Mouse (Mus musculus) gonadal fat pad, adult 2 months (tissue): ENCODE data around the gene Adap2. TPM values are rescaled to one million over a fixed set of nuclear protein-coding genes. Genes with fewer than 3 reads are reported as not detected.

Experiments used
- DNase-seq: peaks from one replicate; pipeline ENCODE4 v3.0.0-alpha.2; 2012; ENCODE audit warnings: low read depth
- polyA plus RNA-seq: library from polyadenylated mRNA; depleted of rRNA; stranded (reverse); fragments of >200 nt; gene quantifications from 2 replicates; pipeline ENCODE4 v1.2.3, GENCODE M21; 2012; rRNA removed

Adap2 gene
- polyA plus RNA-seq, 1 experiment: 14.3 TPM

DNA sequence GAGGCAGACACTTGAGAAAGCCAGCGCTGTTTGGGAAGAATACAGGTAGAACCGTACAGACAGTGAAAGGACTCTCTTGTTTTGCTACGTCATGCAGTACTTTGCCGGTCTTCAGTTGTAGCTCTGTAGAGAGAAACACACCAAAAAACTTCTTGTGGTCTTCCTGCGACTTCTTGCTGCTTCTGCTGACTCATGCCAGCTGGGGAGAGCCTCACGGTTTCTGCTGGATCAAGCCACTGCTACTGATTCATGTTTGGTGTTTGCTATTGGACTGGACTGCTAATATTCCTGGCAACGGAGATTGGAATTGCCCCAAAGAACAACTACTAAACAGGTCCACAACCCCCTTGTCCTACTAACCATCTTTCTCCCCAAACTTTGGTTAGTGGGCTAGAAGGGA lies 42.4 kb downstream of the Adap2 start:
- DNase-seq: no peak

- DNase-seq: no peak
Measured at GRCm38 (mm10) chr11:80199316-80199715, 45.4 kb downstream of the Adap2 start.

GRCm38 (mm10) chr11:80199773-80200172 lies 45.9 kb downstream of the Adap2 start:
- no peak for DNase-seq

DNA sequence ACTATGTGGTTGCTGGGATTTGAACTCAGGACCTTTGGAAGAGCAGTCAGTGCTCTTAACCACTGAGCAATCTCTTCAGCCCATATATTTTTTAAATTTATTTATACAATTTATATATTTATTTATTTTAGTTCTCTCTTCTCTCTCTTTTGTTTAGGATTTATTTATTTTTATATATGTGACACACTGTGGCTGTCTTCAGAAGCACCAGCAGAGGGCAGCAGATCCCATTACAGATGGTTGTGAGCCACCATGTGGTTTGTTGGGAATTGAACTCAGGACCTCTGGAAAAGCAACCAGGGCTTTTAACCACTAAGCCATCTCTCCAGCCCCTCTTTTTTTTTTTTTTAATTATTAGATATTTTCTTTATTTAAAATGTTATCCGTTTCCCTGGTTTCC lies 46.4 kb downstream of the Adap2 start:
- no peak for DNase-seq

- no peak for DNase-seq
Measured at GRCm38 (mm10) chr11:80202296-80202695, 48.4 kb downstream of the Adap2 start.

- no peak for DNase-seq
Measured at GRCm38 (mm10) chr11:80204037-80204436, 50.1 kb downstream of the Adap2 start.

GRCm38 (mm10) chr11:80204941-80205340 lies 51.0 kb downstream of the Adap2 start:
- DNase-seq: no peak

DNA sequence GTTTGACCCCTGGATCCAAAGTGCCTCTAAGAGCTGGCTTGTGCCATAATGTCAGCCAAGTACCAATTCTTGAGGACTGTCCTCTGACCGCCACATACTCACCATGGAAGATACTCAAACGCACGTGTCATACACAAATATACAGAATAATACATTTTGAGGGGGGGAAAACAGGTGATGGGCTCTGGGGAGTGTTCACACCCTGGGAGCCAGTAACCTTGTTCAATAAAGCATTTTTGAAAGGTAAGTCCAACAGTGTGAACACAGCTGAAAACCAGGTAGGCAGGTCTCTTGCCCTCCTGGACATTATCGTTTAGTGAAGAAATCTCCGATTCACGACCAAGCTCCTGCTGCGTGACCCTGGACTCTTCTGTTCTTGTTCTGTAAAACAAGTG lies 54.6 kb downstream of the Adap2 start:
- no peak for DNase-seq

DNA sequence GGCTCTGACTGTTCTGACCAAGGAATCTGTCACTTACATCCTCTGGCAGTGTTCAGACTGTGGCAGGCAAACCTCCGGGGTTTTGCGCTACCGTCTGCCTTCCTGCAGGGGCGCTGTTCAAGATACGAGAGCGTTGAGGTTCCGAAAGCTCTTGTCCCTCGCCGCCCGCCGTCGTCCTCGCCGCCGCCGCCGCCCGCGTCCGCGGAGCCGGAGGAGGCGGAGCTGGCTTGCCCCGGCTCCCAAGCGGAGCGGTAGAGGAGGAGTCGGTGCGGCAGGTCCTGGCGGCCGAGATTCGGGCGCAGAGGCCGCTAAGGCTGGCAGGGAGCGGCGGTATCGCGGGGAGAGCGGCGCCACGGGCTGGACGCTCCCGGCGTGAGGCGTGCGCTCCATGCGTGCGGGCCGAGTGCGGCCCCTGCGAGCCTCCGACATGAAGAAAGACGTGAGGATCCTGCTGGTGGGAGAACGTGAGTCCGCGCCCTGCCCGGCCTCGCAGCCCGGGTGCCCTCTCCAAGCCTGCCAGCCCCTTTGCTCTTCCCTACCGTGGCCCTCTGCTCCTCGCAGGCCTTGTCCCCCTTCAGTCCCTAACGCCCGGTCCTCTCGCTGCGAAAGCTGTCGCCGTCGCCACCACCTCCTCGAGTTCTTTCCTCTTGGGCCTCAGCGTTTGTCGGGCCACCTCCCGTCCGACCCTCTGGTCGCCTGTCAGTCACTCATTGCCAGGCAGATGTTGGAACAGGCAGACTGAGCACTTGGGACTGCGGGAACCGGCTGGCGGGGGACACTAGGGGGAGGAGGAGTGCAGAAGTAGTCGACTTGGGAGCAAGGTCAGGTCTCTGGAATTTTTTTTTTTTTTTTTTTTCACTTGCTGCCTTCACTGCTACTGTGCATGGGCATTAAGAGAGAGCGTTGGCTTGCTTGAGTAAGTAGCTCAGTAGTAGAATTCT lies 55.2 kb downstream of the Adap2 start, which contains the start of gene Rhot1:
Gene Rhot1, plus strand, starts transcription at position 160 of the 941 bp plus-strand sequence.
- peak; percentile 41 for DNase-seq

- DNase-seq: no peak
Measured at GRCm38 (mm10) chr11:80210321-80210720, 56.4 kb downstream of the Adap2 start.

DNA sequence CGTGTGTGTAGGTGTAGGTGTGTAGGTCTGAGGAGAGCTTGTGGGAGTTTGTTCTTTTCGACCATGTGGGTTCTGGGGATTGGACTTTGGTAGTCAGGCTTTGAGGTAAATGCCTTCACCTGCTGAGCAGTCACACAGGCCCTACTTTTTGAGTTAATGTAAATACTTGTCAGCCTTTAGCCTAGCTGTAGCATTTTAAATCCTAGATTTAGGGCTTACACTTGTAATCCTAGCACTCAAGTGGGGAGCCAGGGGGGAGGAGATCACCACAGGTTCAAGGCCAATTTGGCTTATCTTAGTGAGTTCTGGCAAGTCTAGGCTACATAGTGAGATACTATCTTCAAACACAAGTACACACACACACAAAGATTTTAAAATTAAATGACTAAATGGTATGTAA lies 58.4 kb downstream of the Adap2 start:
- no peak for DNase-seq

GRCm38 (mm10) chr11:80215291-80215690 lies 61.4 kb downstream of the Adap2 start:
- DNase-seq: no peak

GRCm38 (mm10) chr11:80218657-80219293 lies 64.9 kb downstream of the Adap2 start:
- DNase-seq: no peak

Other genes with a start within 250 kb of the Adap2 start
- 8.2 and 8.5 TPM in 2 replicates for gene Utp6, start 191.7 kb upstream of the Adap2 start, polyA plus RNA-seq
- gene Suz12, start 161.0 kb upstream of the Adap2 start, polyA plus RNA-seq: 5.2 and 6.8 TPM in 2 replicates
- 8.3 and 9.9 TPM in 2 replicates for gene Crlf3, start 73.1 kb upstream of the Adap2 start, polyA plus RNA-seq
- 0.67 and 0.70 TPM in 2 replicates for gene Atad5, start 64.7 kb upstream of the Adap2 start, polyA plus RNA-seq
- 6.4 and 8.2 TPM in 2 replicates for gene Tefm, start 11.9 kb upstream of the Adap2 start, polyA plus RNA-seq
- gene Rnf135, start 29.7 kb downstream of the Adap2 start, polyA plus RNA-seq: 7.1 and 8.7 TPM in 2 replicates
- gene Rhot1, start 54.9 kb downstream of the Adap2 start, polyA plus RNA-seq: 16.0 and 18.1 TPM in 2 replicates
- 8.3 and 8.5 TPM in 2 replicates for gene Rhbdl3, start 146.8 kb downstream of the Adap2 start, polyA plus RNA-seq
- 5.1 and 6.9 TPM in 2 replicates for gene 5730455P16Rik, start 223.9 kb downstream of the Adap2 start, polyA plus RNA-seq
- gene Zfp207, start 229.2 kb downstream of the Adap2 start, polyA plus RNA-seq: 115 and 131 TPM in 2 replicates